Mouse (Mus musculus) hindbrain, embryonic 14.5 days (tissue): ENCODE measurements around the gene Gxylt2. TPM values are rescaled to one million over a fixed set of nuclear protein-coding genes. Genes with fewer than 3 reads are reported as not detected.

Experiments used
- ATAC-seq: fragments of 200-750 bp; cut with Nextera tagmentation; 2 replicates; pipeline ENCODE4 v1.8.0; 2017; ENCODE audit warnings: moderate number of reproducible peaks, mild to moderate bottlenecking, moderate TSS enrichment, moderate library complexity; ENCODE audit not compliant: low FRiP score
- DNase-seq: peaks from one replicate; pipeline ENCODE4 v3.0.0-alpha.2; 2015; ENCODE audit warnings: low spot score
- H3K27ac ChIP-seq: fragments of 300-500 bp; sonication (generic); 2 replicates; pipeline ENCODE4 v1.5.1; 2014; ENCODE audit warnings: mild to moderate bottlenecking, moderate library complexity
- H3K27me3 ChIP-seq: fragments of 300-500 bp; sonication (generic); 2 replicates; pipeline ENCODE4 v1.6.1; 2014; ENCODE audit warnings: mild to moderate bottlenecking, low read length, mixed read lengths; ENCODE audit not compliant: control insufficient read depth, insufficient read depth
- H3K36me3 ChIP-seq: fragments of 300-500 bp; sonication (generic); replicated peaks from 2 replicates; pipeline ENCODE4 v1.6.1; 2014; ENCODE audit not compliant: control insufficient read depth, insufficient read depth
- H3K4me1 ChIP-seq: fragments of 300-500 bp; sonication (generic); replicated peaks from 2 replicates; pipeline ENCODE4 v1.6.1; 2014; ENCODE audit warnings: antibody characterized with exemption, low read length, mixed read lengths; ENCODE audit not compliant: control insufficient read depth, insufficient read depth
- H3K4me2 ChIP-seq: fragments of 300-500 bp; sonication (generic); replicated peaks from 2 replicates; pipeline ENCODE4 v1.6.1; 2014; ENCODE audit warnings: mild to moderate bottlenecking, moderate library complexity
- H3K4me3 ChIP-seq: fragments of 300-500 bp; sonication (generic); replicated peaks from 2 replicates; pipeline ENCODE4 v1.5.1; 2014; ENCODE audit warnings: mild to moderate bottlenecking, low read length
- H3K9ac ChIP-seq: fragments of 300-500 bp; sonication (generic); 2 replicates; pipeline ENCODE4 v1.6.1; 2014
- H3K9me3 ChIP-seq: fragments of 300-500 bp; sonication (generic); 2 replicates; pipeline ENCODE4 v1.6.1; 2016; ENCODE audit warnings: low read length; ENCODE audit not compliant: control insufficient read depth
- WGBS: fragments of 180-500 bp; shearing (Covaris S2); extraction: QIAGEN DNeasy Blood & Tissue Kit; methylation state at CpG from one replicate; pipeline ENCODE4 v1.1.7; 2014; 5-methylcytosine and 5-hydroxymethylcytosine counted together
- polyA plus RNA-seq: library from polyadenylated mRNA; unstranded; fragments of >200 nt; fragmentation: Nextera tagmentation; extraction: Ambion mirVana; gene quantifications from 2 replicates; pipeline ENCODE4 v1.2.1, GENCODE M21; 2014

The Gxylt2 gene
- polyA plus RNA-seq, 1 experiment from 2014 or later = 2.3 TPM

DNA sequence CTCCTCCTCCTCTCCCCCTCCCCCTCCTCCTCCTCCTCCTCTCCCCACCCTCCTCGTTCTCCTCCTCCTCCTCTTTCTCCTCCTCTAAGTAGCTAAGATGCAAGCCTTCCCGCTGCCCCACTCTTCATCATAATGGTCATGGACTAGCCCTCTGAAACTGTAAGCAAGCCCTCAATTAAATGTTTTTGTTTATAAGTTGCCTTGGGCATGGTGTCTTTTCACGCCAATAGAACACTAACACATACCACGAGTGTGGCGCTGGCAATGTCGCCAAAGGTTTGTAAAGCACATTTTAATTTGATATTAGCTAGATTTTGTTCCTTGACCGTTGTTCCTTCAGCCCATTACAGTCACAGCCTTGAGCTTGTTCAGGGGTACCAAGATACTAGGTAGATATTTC is 28.1 kb upstream of the Gxylt2 start:
- WGBS = 89% methylated on average over 6 of the region's 7 CpGs
- 0 out of 2 replicates have a peak, but pooled peaks cover 3% of the 10 kb centered on the region for H3K4me1 ChIP-seq

DNA sequence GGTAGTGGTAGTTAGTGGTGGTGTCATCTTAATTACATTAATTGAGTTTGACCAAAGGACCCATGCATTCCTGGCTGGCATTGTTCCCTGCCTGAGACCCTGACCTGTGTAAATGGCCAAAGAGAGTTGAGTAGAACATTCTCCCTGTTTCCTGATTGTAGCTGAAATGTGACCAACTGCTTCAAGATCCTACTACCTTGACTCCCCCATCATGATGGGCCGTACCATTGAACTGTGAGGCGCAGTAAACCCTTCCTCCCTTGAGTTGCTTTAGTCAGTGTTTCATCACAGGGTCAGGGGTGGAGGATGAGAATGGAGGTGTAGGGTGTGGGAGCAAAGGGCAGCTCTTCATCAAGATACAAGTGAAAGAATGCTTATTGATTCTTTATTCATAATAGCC is 25.9 kb upstream of the Gxylt2 start:
- H3K36me3 ChIP-seq = no peaks in the 10 kb centered on the region
- H3K9me3 ChIP-seq = no peaks in the 10 kb centered on the region
- DNase-seq = no peak
- no peak overlapping the region for H3K4me3 ChIP-seq
- no peaks in the 10 kb centered on the region for H3K4me1 ChIP-seq
- ATAC-seq = no peak
- H3K27me3 ChIP-seq = no peaks in the 10 kb centered on the region
- H3K27ac ChIP-seq = no peak overlapping the region
- no peak overlapping the region for H3K9ac ChIP-seq
- H3K4me2 ChIP-seq = no peak overlapping the region
- WGBS = 91% methylated on average over 2 of the region's 2 CpGs

More for the DNA sequence above, 28.1 kb upstream of the Gxylt2 start:
- ATAC-seq = no peak
- no peaks in the 10 kb centered on the region for H3K9me3 ChIP-seq
- no peak overlapping the region for H3K9ac ChIP-seq
- no peak overlapping the region for H3K4me2 ChIP-seq
- DNase-seq = no peak
- H3K36me3 ChIP-seq = no peaks in the 10 kb centered on the region
- no peak overlapping the region for H3K4me3 ChIP-seq
- no peaks in the 10 kb centered on the region for H3K27me3 ChIP-seq
- H3K27ac ChIP-seq = no peak overlapping the region

DNA sequence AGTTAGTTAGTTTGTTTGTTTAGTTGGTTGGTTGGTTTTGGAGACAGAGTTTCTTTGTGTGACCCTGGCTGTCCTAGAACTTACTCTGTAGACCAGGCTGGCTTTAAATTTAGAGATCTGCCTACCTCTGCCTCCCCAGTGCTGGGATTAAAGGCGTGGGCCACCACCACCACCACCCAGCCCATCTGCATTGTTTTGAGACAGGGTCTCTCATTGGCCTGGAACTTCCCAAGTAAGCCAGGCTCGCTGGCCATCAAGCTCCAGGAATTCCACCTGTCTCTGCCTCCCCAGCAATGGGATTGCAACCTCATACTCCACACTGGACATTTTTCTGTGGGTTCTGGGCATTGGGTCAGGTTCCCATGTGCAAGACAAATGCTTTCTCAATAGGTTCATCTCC is 18.2 kb upstream of the Gxylt2 start:
- H3K27ac ChIP-seq = no peak overlapping the region
- WGBS = 83% methylated on average over 2 of the region's 2 CpGs
- H3K36me3 ChIP-seq = no peaks in the 10 kb centered on the region
- H3K9me3 ChIP-seq = no peaks in the 10 kb centered on the region
- DNase-seq (no peak), ATAC-seq (no peak)
- H3K27me3 ChIP-seq = no peaks in the 10 kb centered on the region
- H3K9ac ChIP-seq = no peak overlapping the region
- H3K4me3 ChIP-seq = no peak overlapping the region
- no peak overlapping the region for H3K4me2 ChIP-seq
- H3K4me1 ChIP-seq = no peaks in the 10 kb centered on the region

DNA sequence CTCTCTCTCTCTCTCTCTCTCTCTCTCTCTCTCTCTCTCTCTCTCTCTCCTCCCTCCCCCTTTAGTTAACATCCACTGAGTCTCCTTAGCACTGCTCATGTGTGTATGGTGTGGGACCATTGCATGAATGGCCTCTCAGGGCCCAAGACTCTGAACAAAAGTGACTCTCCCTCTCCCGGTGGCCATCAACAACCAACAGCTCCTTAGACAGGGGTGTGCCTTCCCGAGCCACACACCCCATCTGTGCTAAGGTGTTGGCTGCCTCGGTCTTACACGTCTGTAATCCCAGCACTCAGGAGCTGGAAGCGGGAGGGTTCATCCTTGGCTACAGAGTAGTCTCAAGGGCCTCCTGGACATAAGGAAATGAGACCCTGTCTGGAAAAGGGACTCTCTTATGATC is 4.5 kb upstream of the Gxylt2 start:
- H3K9ac ChIP-seq = no peak overlapping the region
- 89% methylated on average over 5 of the region's 5 CpGs for WGBS
- H3K27ac ChIP-seq = no peak overlapping the region
- ATAC-seq (no peak), DNase-seq (no peak)
- H3K9me3 ChIP-seq = no peaks in the 10 kb centered on the region
- peaks cover 18% of the 10 kb centered on the region for H3K27me3 ChIP-seq
- no peak overlapping the region for H3K4me3 ChIP-seq
- H3K4me1 ChIP-seq = 0 out of 2 replicates have a peak, but pooled peaks cover 4% of the 10 kb centered on the region
- no peak overlapping the region for H3K4me2 ChIP-seq
- H3K36me3 ChIP-seq = no peaks in the 10 kb centered on the region

DNA sequence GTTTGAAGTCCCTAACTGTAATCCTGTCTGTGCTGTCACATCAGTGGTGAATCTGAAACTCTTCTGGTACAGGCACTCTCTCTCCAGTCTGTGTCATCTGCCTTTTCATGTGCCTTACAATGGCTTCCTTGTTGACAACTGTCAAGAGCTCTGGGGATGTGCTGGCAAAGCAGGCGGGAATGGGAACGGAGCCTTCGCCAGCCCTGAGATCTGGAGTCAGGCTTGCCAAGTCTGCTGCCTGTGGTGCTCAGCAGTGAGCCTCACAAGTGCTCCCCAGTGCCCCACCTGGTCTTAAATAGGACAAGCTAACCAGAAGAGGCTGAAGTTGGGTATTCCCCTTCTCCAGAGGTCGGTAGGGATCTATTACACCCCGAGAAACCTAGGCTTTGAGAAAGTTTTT is 3.8 kb upstream of the Gxylt2 start:
- Histone ChIP-seq H3K36me3 (no peaks in the 10 kb centered on the region), H3K27me3 (peaks cover 26% of the 10 kb centered on the region), H3K27ac (no peak overlapping the region), H3K9me3 (no peaks in the 10 kb centered on the region), H3K9ac (no peak overlapping the region), H3K4me1 (0 out of 2 replicates have a peak, but pooled peaks cover 8% of the 10 kb centered on the region), H3K4me2 (no peak overlapping the region), H3K4me3 (no peak overlapping the region)
- 67% methylated on average over 5 of the region's 5 CpGs for WGBS
- DNase-seq (no peak), ATAC-seq (no peak)

DNA sequence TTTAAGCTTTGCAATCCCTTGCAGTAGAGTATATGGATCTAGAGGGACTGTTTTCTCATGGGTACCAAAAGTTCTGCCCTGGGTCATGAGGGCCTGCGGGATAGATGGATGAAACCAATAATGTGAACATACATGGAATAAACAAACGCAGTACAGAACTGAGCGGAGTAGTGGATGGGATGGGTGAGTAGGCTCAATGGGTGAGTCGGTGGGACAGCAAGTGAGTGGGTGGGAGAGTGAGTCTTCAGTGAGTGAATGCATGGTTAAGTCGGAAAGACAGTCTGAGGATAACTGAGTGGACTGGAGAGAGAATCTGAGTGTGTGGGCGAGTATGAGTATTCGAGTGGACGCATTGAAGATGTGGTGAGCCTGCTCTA is 349 bp upstream of the Gxylt2 start:
- Histone ChIP-seq H3K9ac (peak overlapping the region; percentile 68), H3K4me2 (peak overlapping the region; percentile 97), H3K4me3 (peak overlapping the region; percentile 65), H3K36me3 (no peaks in the 10 kb centered on the region), H3K9me3 (no peaks in the 10 kb centered on the region), H3K27me3 (peaks cover 35% of the 10 kb centered on the region), H3K4me1 (0 out of 2 replicates have a peak, but pooled peaks cover 8% of the 10 kb centered on the region), H3K27ac (no peak overlapping the region)
- DNase-seq (no peak), ATAC-seq (peak; percentile 32; the same call in 1 of the 2 replicates)
- 29% methylated on average over 8 of the region's 8 CpGs for WGBS

DNA sequence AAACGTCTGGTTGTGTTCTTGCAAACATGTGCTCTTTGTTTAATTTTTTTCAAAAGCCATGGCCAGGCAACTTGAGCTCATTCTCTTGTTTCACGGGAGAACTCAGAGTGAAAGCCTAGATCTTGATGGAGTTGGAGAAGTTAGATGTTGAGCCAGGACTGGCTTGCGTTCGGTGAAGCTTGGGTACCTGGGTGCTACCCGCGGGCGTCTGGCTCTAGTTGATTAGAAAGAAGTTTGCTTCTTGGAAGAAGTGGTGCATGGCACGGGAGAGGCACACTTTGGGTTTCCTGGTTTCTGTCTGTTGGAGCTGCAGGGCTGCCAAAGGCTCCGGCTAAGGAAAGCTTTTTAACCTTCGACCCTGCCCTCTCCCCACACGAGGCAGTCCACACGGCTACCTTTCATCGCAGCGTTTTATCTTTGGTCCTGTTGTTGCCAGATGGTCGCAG is 855 bp downstream of the Gxylt2 start:
- H3K9me3 ChIP-seq = no peaks in the 10 kb centered on the region
- H3K36me3 ChIP-seq = no peaks in the 10 kb centered on the region
- 2% methylated on average over 15 of the region's 15 CpGs for WGBS
- H3K27ac ChIP-seq = no peak overlapping the region
- no peak overlapping the region for H3K9ac ChIP-seq
- H3K27me3 ChIP-seq = peaks cover 35% of the 10 kb centered on the region
- DNase-seq (no peak), ATAC-seq (no peak)
- peak overlapping the region; percentile 97 for H3K4me2 ChIP-seq
- 0 out of 2 replicates have a peak, but pooled peaks cover 8% of the 10 kb centered on the region for H3K4me1 ChIP-seq
- peak overlapping the region; percentile 65 for H3K4me3 ChIP-seq

DNA sequence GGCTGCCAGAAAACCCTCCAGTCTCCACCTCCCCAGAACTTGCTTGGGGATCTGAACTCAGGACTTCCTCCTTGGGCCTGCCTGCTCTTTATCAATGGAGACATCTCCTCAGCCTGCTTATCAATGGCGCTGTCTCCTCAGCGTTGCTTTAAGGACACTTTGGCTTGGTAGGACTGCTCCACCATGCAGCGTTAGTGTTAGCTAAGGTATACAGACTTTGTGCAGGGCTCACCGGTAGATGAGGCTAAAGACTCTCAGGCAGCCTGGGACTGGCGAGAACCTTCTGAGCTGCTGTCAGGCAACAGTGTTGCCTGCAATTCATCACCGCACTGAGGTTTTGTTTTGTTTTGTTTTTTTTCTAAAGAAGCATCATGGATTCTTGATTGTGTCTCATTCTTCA is 2.3 kb downstream of the Gxylt2 start:
- H3K9ac ChIP-seq = no peak overlapping the region
- H3K4me2 ChIP-seq = no peak overlapping the region
- peaks cover 35% of the 10 kb centered on the region for H3K27me3 ChIP-seq
- H3K9me3 ChIP-seq = no peaks in the 10 kb centered on the region
- DNase-seq = no peak
- ATAC-seq = no peak
- H3K27ac ChIP-seq = no peak overlapping the region
- H3K4me1 ChIP-seq = 0 out of 2 replicates have a peak, but pooled peaks cover 8% of the 10 kb centered on the region
- H3K36me3 ChIP-seq = no peaks in the 10 kb centered on the region
- H3K4me3 ChIP-seq = no peak overlapping the region
- WGBS = 74% methylated on average over 6 of the region's 6 CpGs

DNA sequence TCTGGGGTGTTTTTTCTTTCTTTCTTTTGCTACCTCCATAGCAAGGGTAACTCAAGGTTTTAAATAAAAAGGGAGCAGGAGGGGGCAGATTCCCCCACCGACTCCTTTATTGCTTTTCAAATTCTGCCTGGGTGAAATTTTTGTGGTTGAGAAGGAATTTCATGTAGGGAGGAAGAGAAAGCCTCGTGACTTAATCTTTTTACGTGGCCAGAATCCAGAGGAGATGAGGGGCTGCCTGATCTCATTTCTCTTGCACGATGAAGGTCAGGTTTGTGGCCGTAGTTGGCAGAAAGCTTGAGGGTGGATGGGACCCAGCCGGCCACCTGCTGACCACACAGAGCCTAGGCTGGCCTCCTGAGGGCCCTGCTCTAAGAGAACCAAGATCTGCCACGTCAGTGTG is 3.0 kb downstream of the Gxylt2 start:
- Histone ChIP-seq H3K9ac (no peak overlapping the region), H3K9me3 (no peaks in the 10 kb centered on the region), H3K36me3 (no peaks in the 10 kb centered on the region), H3K4me2 (no peak overlapping the region), H3K4me1 (0 out of 2 replicates have a peak, but pooled peaks cover 8% of the 10 kb centered on the region), H3K27ac (no peak overlapping the region), H3K27me3 (peaks cover 35% of the 10 kb centered on the region), H3K4me3 (no peak overlapping the region)
- DNase-seq (no peak), ATAC-seq (no peak)
- WGBS = 59% methylated on average over 7 of the region's 7 CpGs

DNA sequence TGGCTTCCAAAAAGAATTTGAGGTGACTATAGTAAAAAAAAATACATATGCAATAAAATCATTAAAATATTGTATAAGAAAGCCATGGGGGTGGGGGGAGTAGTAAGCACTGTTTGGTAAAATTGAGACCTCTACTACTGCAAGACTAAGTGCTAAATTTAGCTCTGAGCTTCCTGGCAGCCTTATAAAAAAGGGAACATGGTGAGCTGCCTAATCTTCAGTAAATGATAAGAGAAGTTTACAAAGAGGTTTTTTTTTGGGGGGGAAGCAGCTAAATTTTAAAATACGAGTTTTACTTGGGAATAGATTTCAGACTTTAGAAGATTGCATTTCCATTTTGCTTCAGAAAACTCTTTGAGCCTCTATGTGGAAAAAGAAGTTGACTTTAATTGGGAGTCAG is 3.7 kb downstream of the Gxylt2 start:
- Histone ChIP-seq H3K27me3 (peaks cover 29% of the 10 kb centered on the region), H3K4me3 (no peak overlapping the region), H3K36me3 (no peaks in the 10 kb centered on the region), H3K9me3 (no peaks in the 10 kb centered on the region), H3K27ac (no peak overlapping the region), H3K4me2 (no peak overlapping the region), H3K4me1 (0 out of 2 replicates have a peak, but pooled peaks cover 8% of the 10 kb centered on the region), H3K9ac (no peak overlapping the region)
- ATAC-seq (no peak), DNase-seq (no peak)
- WGBS = 94% methylated on average over 1 of the region's 1 CpGs
